Mouse (Mus musculus) hindbrain, embryonic 16.5 days (tissue): ENCODE measurements around the gene Vegfa. TPM values are rescaled to one million over a fixed set of nuclear protein-coding genes. Genes with fewer than 3 reads are reported as not detected.
"Not testable (repeated sequence)": the region's sequence is repeated elsewhere in the genome, so short reads cannot be mapped to it uniquely, and the experiment has no call there.

ENCODE experiments used
- ATAC-seq: fragments of 200-750 bp; cut with Nextera tagmentation; 2 replicates; pipeline ENCODE4 v1.8.0; 2017; ENCODE audit warnings: moderate TSS enrichment, moderate library complexity
- H3K27ac ChIP-seq: fragments of 300-500 bp; sonication (generic); 2 replicates; pipeline ENCODE4 v1.5.1; 2014; ENCODE audit warnings: low read depth, mild to moderate bottlenecking, control low read depth, low read length, moderate library complexity
- H3K27me3 ChIP-seq: fragments of 300-500 bp; sonication (generic); replicated peaks from 2 replicates; pipeline ENCODE4 v1.6.1; 2014; ENCODE audit warnings: low read length; ENCODE audit not compliant: control insufficient read depth, insufficient read depth
- H3K36me3 ChIP-seq: fragments of 300-500 bp; sonication (generic); 2 replicates; pipeline ENCODE4 v1.6.1; 2014; ENCODE audit warnings: mild to moderate bottlenecking, low read length, moderate library complexity, mixed read lengths; ENCODE audit not compliant: control insufficient read depth, insufficient read depth
- H3K4me1 ChIP-seq: fragments of 300-500 bp; sonication (generic); 2 replicates; pipeline ENCODE4 v1.6.1; 2014; ENCODE audit warnings: low read depth, low read length; ENCODE audit not compliant: control insufficient read depth, insufficient read depth
- H3K4me2 ChIP-seq: fragments of 300-500 bp; sonication (generic); 2 replicates; pipeline ENCODE4 v1.6.1; 2014; ENCODE audit warnings: mild to moderate bottlenecking, low read length, control low read depth, moderate library complexity
- H3K4me3 ChIP-seq: fragments of 300-500 bp; sonication (generic); 2 replicates; pipeline ENCODE4 v1.5.1; 2014; ENCODE audit warnings: mild to moderate bottlenecking, low read length, control low read depth, moderate library complexity
- H3K9ac ChIP-seq: fragments of 300-500 bp; sonication (generic); 2 replicates; pipeline ENCODE4 v1.6.1; 2014; ENCODE audit warnings: low read depth, mild to moderate bottlenecking, control low read depth, low read length, moderate library complexity
- H3K9me3 ChIP-seq: fragments of 300-500 bp; sonication (generic); 2 replicates; pipeline ENCODE4 v1.6.1; 2014; ENCODE audit warnings: mild to moderate bottlenecking, low read length, moderate library complexity; ENCODE audit not compliant: control insufficient read depth
- WGBS: fragments of 180-500 bp; shearing (Covaris S2); extraction: QIAGEN DNeasy Blood & Tissue Kit; methylation state at CpG from one replicate; pipeline ENCODE4 v1.1.7; 2014; 5-methylcytosine and 5-hydroxymethylcytosine counted together
- polyA plus RNA-seq: library from polyadenylated mRNA; unstranded; fragments of >200 nt; fragmentation: Nextera tagmentation; extraction: Ambion mirVana; gene quantifications from 2 replicates; pipeline ENCODE4 v1.2.1, GENCODE M21; 2015

Vegfa gene
- polyA plus RNA-seq, 1 experiment from 2014 or later: 3.8 TPM

GRCm38 (mm10) chr17:45999366-45999940, 32.7 kb downstream of the Vegfa start:
- H3K9me3 ChIP-seq: no peaks in the 10 kb centered on the region
- no peaks in the 10 kb centered on the region for H3K4me1 ChIP-seq
- H3K9ac ChIP-seq: no peak overlapping the region
- no peak overlapping the region for H3K27ac ChIP-seq
- no peak overlapping the region for H3K4me3 ChIP-seq
- no peak for ATAC-seq
- H3K4me2 ChIP-seq: no peak overlapping the region
- no peaks in the 10 kb centered on the region for H3K36me3 ChIP-seq
- WGBS: 85% methylated on average over 9 of the region's 9 CpGs
- H3K27me3 ChIP-seq: no peaks in the 10 kb centered on the region

GRCm38 (mm10) chr17:45998363-45998762, 33.8 kb downstream of the Vegfa start:
- Histone ChIP-seq H3K27me3 (no peaks in the 10 kb centered on the region), H3K9me3 (no peaks in the 10 kb centered on the region), H3K4me3 (no peak overlapping the region), H3K36me3 (no peaks in the 10 kb centered on the region), H3K4me1 (no peaks in the 10 kb centered on the region), H3K27ac (no peak overlapping the region), H3K9ac (no peak overlapping the region), H3K4me2 (no peak overlapping the region)
- ATAC-seq: no peak
- WGBS: 26% methylated on average over 6 of the region's 6 CpGs

GRCm38 (mm10) chr17:45996921-45997444, 35.2 kb downstream of the Vegfa start:
- 92% methylated on average over 9 of the region's 9 CpGs for WGBS
- no peak for ATAC-seq

DNA sequence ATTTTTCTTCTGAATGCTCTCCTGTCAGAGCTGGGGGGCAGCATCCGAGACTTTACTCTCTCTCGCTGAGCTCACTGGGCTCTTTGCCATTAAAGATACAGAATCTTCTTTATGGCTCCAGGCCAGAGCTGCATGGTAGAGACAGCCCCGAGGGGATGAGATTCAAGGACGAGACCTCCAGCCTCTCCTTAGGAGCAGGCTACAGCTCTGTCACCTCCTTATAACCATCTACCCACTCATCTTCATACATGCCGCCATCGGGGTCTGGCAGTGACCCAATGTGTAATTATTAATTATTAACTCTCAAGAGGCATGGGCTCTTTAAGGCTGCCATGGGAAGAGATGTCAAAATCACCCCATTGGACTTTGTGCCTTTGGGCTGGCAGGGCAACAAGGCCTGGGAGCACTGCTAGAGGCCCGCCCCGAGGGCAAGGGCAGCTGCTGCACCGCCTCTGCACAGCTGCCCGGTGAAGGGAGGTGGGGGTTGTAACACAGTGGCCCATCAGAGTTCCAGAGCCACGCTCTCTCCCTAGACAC, 37.8 kb downstream of the Vegfa start:
- H3K4me3 ChIP-seq: no peak overlapping the region
- no peaks in the 10 kb centered on the region; the same call in 1 of the 2 replicates for H3K9me3 ChIP-seq
- H3K9ac ChIP-seq: no peak overlapping the region
- no peak for ATAC-seq
- H3K4me2 ChIP-seq: no peak overlapping the region
- no peak overlapping the region for H3K27ac ChIP-seq
- no peaks in the 10 kb centered on the region for H3K4me1 ChIP-seq
- no peaks in the 10 kb centered on the region for H3K36me3 ChIP-seq
- no peaks in the 10 kb centered on the region for H3K27me3 ChIP-seq
- WGBS: 51% methylated on average over 11 of the region's 11 CpGs

More at GRCm38 (mm10) chr17:45996921-45997444, 35.2 kb downstream of the Vegfa start:
- Histone ChIP-seq H3K4me3 (no peak overlapping the region), H3K36me3 (no peaks in the 10 kb centered on the region), H3K4me2 (no peak overlapping the region), H3K9ac (no peak overlapping the region), H3K27ac (no peak overlapping the region), H3K4me1 (no peaks in the 10 kb centered on the region), H3K27me3 (no peaks in the 10 kb centered on the region), H3K9me3 (no peaks in the 10 kb centered on the region)

GRCm38 (mm10) chr17:45986915-45987314, 45.3 kb downstream of the Vegfa start:
- H3K36me3 ChIP-seq: no peaks in the 10 kb centered on the region
- no peak overlapping the region for H3K27ac ChIP-seq
- H3K4me3 ChIP-seq: no peak overlapping the region
- no peak for ATAC-seq
- H3K27me3 ChIP-seq: no peaks in the 10 kb centered on the region
- no peak overlapping the region for H3K4me2 ChIP-seq
- no peak overlapping the region for H3K9ac ChIP-seq
- H3K4me1 ChIP-seq: no peaks in the 10 kb centered on the region
- WGBS: 94% methylated on average over 3 of the region's 3 CpGs
- no peaks in the 10 kb centered on the region; the same call in 1 of the 2 replicates for H3K9me3 ChIP-seq

GRCm38 (mm10) chr17:45986374-45986773, 45.8 kb downstream of the Vegfa start:
- H3K4me1 ChIP-seq: no peaks in the 10 kb centered on the region
- H3K4me3 ChIP-seq: no peak overlapping the region
- no peak overlapping the region for H3K27ac ChIP-seq
- H3K4me2 ChIP-seq: no peak overlapping the region
- no peak for ATAC-seq
- no peaks in the 10 kb centered on the region for H3K36me3 ChIP-seq
- no peaks in the 10 kb centered on the region; the same call in 1 of the 2 replicates for H3K9me3 ChIP-seq
- H3K9ac ChIP-seq: no peak overlapping the region
- 76% methylated on average over 6 of the region's 6 CpGs for WGBS
- H3K27me3 ChIP-seq: no peaks in the 10 kb centered on the region

- H3K27me3 ChIP-seq, ATAC-seq, H3K4me1 ChIP-seq, H3K4me3 ChIP-seq, H3K4me2 ChIP-seq, H3K9ac ChIP-seq, H3K27ac ChIP-seq, H3K36me3 ChIP-seq, H3K9me3 ChIP-seq: not testable (repeated sequence)
- 97% methylated on average over 1 of the region's 1 CpGs for WGBS
These were observed 49.0 kb downstream of the Vegfa start for GRCm38 (mm10) chr17:45983185-45983584.

- no peak overlapping the region for H3K9ac ChIP-seq
- WGBS: 56% methylated on average over 1 of the region's 1 CpGs
- ATAC-seq: peak; percentile 30; the same call in 1 of the 2 replicates
- H3K4me1 ChIP-seq: no peaks in the 10 kb centered on the region
- H3K27me3 ChIP-seq: no peaks in the 10 kb centered on the region
- no peaks in the 10 kb centered on the region for H3K36me3 ChIP-seq
- H3K4me3 ChIP-seq: no peak overlapping the region
- H3K27ac ChIP-seq: no peak overlapping the region
- H3K4me2 ChIP-seq: no peak overlapping the region
- H3K9me3 ChIP-seq: no peaks in the 10 kb centered on the region
These were observed 50.3 kb downstream of the Vegfa start for GRCm38 (mm10) chr17:45981841-45982240.

DNA sequence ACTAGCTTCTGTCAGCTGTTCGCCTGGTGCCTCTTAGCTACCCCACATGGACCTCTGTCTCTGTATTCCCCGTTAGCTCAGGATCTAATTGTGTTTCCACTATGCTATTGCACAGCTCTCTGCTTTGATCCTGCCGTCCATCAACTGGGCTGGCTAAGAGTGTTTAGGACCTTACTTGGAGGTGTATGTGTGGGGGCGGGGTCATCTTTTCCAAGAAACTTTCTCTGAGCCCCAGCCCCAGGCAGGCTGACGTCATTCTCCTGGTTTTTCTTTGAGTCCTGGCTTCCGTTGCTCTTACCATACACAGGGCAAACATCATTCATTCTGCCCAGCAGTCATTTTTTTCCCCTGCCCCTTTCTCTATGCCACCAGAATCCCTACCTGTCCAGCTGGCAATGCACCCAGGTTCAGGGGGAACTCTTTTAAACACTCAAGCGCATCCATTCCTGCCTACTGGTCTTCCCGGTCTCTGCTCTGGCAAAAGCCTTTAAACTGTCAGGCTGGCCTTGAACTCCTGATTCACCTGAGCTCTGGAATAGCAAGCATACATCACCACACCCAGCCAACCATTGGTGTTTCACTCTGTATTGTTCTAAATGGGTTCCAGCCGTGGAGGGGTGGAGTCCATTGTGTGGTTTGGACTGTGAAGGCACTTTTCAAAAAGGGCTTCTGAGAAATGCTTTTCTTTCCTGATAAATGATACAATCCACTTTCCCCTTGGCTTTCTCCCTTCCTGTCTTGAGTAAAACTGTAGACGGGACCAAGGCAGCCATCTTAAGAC, 53.0 kb downstream of the Vegfa start:
- H3K27ac ChIP-seq: no peak overlapping the region
- H3K4me2 ChIP-seq: no peak overlapping the region
- ATAC-seq: no peak
- WGBS: 78% methylated on average over 10 of the region's 10 CpGs
- no peak overlapping the region for H3K9ac ChIP-seq
- H3K9me3 ChIP-seq: no peaks in the 10 kb centered on the region
- H3K27me3 ChIP-seq: no peaks in the 10 kb centered on the region
- H3K4me3 ChIP-seq: no peak overlapping the region
- no peaks in the 10 kb centered on the region for H3K4me1 ChIP-seq
- no peaks in the 10 kb centered on the region for H3K36me3 ChIP-seq
